In genomic region chr8:119632909-119633308, GRCm38 (mm10) we compare ENCODE assay signal across 26 mouse cellular contexts. TPM values are rescaled to one million over a fixed set of nuclear protein-coding genes. Genes with fewer than 3 reads are reported as not detected.
DNase-seq lines count a peak whose midpoint lies in the region; ATAC-seq and TF ChIP-seq lines count a peak whose summit lies in the region.
"Had no signal": no experiment of that assay in that cellular context is flagged by ENCODE, and none has a peak within 500 bp of the region (broad histone marks: within the 10 kb centered on the region; RNA-seq: fewer than 3 reads in every experiment).

No protein-coding gene starts in this region.

- ATAC-seq in heart, embryonic 11.5 days (replicated peaks; ENCODE audit: insufficient number of reproducible peaks, low FRiP score, low TSS enrichment): no peak
- no peak for ATAC-seq in intestine, embryonic 15.5 days
- no peak for ATAC-seq in intestine, embryonic 16.5 days
- no peak for ATAC-seq in embryonic facial prominence, embryonic 11.5 days (replicated peaks; ENCODE audit: insufficient number of reproducible peaks, low FRiP score, low TSS enrichment, low read depth)

- H3K27ac ChIP-seq in heart, embryonic 11.5 days (ENCODE audit: low read depth, low read length): no peak overlapping the region
- H3K27ac ChIP-seq in intestine, embryonic 15.5 days: no peak overlapping the region
- H3K27ac ChIP-seq in intestine, embryonic 16.5 days (ENCODE audit: low read length): no peak overlapping the region
- no peak overlapping the region for H3K27ac ChIP-seq in ES-Bruce4 (ENCODE audit: insufficient read depth, low read length)
- no peak overlapping the region for H3K27ac ChIP-seq in embryonic facial prominence, embryonic 11.5 days (replicated peaks; ENCODE audit: low read depth, low read length)
- H3K27ac ChIP-seq: heart, adult 2 months; hindbrain, embryonic 15.5 days; left cerebral cortex, adult 2 months; limb, embryonic 13.5 days; liver, embryonic 13.5 days; neural tube, embryonic 15.5 days had no signal

- TF ChIP-seq EP300 in ES-Bruce4 (IDR thresholded peaks at IDR 0.05; ENCODE audit: insufficient read depth, low read depth, low read length): no peak

- intact Hi-C loops in heart, postnatal 14 days (cut with DNase I): no loop called here
- intact Hi-C loops in left cerebral cortex, postnatal 10 days (cut with DNase I): no loop called here

- H3K4me3 ChIP-seq in heart, embryonic 11.5 days (ENCODE audit: low read depth, low read length): peak overlapping the region; percentile 4; the same call in 1 of the 2 replicates
- H3K4me3 ChIP-seq in intestine, embryonic 15.5 days (replicated peaks): no peak overlapping the region
- H3K4me3 ChIP-seq in intestine, embryonic 16.5 days (ENCODE audit: low read length): no peak overlapping the region
- H3K4me3 ChIP-seq in ES-Bruce4 (ENCODE audit: low read depth, low read length): peak overlapping the region; percentile 22
- H3K4me3 ChIP-seq in embryonic facial prominence, embryonic 11.5 days (ENCODE audit: low read depth, low read length): no peak overlapping the region
- H3K4me3 ChIP-seq: heart, adult 2 months; hindbrain, embryonic 15.5 days; left cerebral cortex, adult 2 months; limb, embryonic 13.5 days; liver, embryonic 13.5 days; neural tube, embryonic 15.5 days had no signal

- TF ChIP-seq CTCF in ES-Bruce4 (IDR thresholded peaks at IDR 0.05; ENCODE audit: low read depth, low read length): no peak

- no peak overlapping the region for H3K9ac ChIP-seq in heart, embryonic 11.5 days (ENCODE audit: low read depth, low read length)
- no peak overlapping the region for H3K9ac ChIP-seq in intestine, embryonic 15.5 days
- no peak overlapping the region for H3K9ac ChIP-seq in intestine, embryonic 16.5 days (ENCODE audit: low read depth, low read length)
- peak overlapping the region; percentile 22 for H3K9ac ChIP-seq in ES-Bruce4 (ENCODE audit: low read depth, poor library complexity, severe bottlenecking)
- peak overlapping the region; percentile 13; the same call in 1 of the 2 replicates for H3K9ac ChIP-seq in embryonic facial prominence, embryonic 11.5 days (replicated peaks; ENCODE audit: low read length)
- H3K9ac ChIP-seq: hindbrain, embryonic 15.5 days; limb, embryonic 13.5 days; liver, embryonic 13.5 days; lung, embryonic 14.5 days; neural tube, embryonic 15.5 days had no signal

- peak overlapping the region; percentile 22; the same call in 1 of the 2 replicates for H3K4me2 ChIP-seq in heart, embryonic 11.5 days
- H3K4me2 ChIP-seq in intestine, embryonic 15.5 days (replicated peaks): 0 out of 2 replicates have a peak overlapping the region, but pooled peaks have one; percentile 5
- no peak overlapping the region for H3K4me2 ChIP-seq in intestine, embryonic 16.5 days (ENCODE audit: low read depth, low read length)
- H3K4me2 ChIP-seq in embryonic facial prominence, embryonic 11.5 days (ENCODE audit: low read depth, low read length): peak overlapping the region; percentile 4; the same call in 1 of the 2 replicates
- H3K4me2 ChIP-seq: hindbrain, embryonic 15.5 days; limb, embryonic 13.5 days; liver, embryonic 13.5 days; lung, embryonic 14.5 days; neural tube, embryonic 15.5 days had no signal

- WGBS in heart, embryonic 11.5 days (ENCODE audit: insufficient replicate concordance): 38% methylated on average over 29 of the region's 29 CpGs
- 58% methylated on average over 29 of the region's 29 CpGs for WGBS in intestine, embryonic 15.5 days
- 50% methylated on average over 29 of the region's 29 CpGs for WGBS in intestine, embryonic 16.5 days
- WGBS in embryonic facial prominence, embryonic 11.5 days: 52% methylated on average over 29 of the region's 29 CpGs

- no peak for TF ChIP-seq POLR2A in ES-Bruce4 (IDR thresholded peaks at IDR 0.05; ENCODE audit: insufficient read depth, low read length)

- H3K9me3 ChIP-seq in heart, embryonic 11.5 days (replicated peaks; ENCODE audit: control insufficient read depth, low read length): no peaks in the 10 kb centered on the region
- no peaks in the 10 kb centered on the region for H3K9me3 ChIP-seq in intestine, embryonic 15.5 days
- H3K9me3 ChIP-seq in intestine, embryonic 16.5 days (ENCODE audit: control insufficient read depth, low read length): no peaks in the 10 kb centered on the region
- H3K9me3 ChIP-seq in ES-Bruce4 (replicated peaks; ENCODE audit: control insufficient read depth, insufficient read depth, low read length, poor library complexity, severe bottlenecking): no peaks in the 10 kb centered on the region
- no peaks in the 10 kb centered on the region for H3K9me3 ChIP-seq in embryonic facial prominence, embryonic 11.5 days (replicated peaks; ENCODE audit: control insufficient read depth, low read length)
- H3K9me3 ChIP-seq: hindbrain, embryonic 15.5 days; limb, embryonic 13.5 days; liver, embryonic 13.5 days; neural tube, embryonic 15.5 days had no signal

- H3K4me1 ChIP-seq in heart, embryonic 11.5 days (ENCODE audit: control insufficient read depth, insufficient read depth, low read length): peaks cover 5% of the 10 kb centered on the region; the same call in 1 of the 2 replicates
- H3K4me1 ChIP-seq in intestine, embryonic 15.5 days (replicated peaks): peaks cover 24% of the 10 kb centered on the region
- H3K4me1 ChIP-seq in intestine, embryonic 16.5 days (ENCODE audit: control insufficient read depth, insufficient read depth, low read length): peaks cover 14% of the 10 kb centered on the region
- H3K4me1 ChIP-seq in ES-Bruce4 (ENCODE audit: control insufficient read depth, insufficient read depth, low read length): peaks cover under 1% of the 10 kb centered on the region
- peaks cover 4% of the 10 kb centered on the region for H3K4me1 ChIP-seq in embryonic facial prominence, embryonic 11.5 days (ENCODE audit: control insufficient read depth, insufficient read depth, low read length)

- no peaks in the 10 kb centered on the region for H3K36me3 ChIP-seq in heart, embryonic 11.5 days (ENCODE audit: control insufficient read depth, insufficient read depth, low read length)
- H3K36me3 ChIP-seq in intestine, embryonic 15.5 days: no peaks in the 10 kb centered on the region
- H3K36me3 ChIP-seq in intestine, embryonic 16.5 days (ENCODE audit: control insufficient read depth, insufficient read depth, low read length): no peaks in the 10 kb centered on the region
- no peaks in the 10 kb centered on the region for H3K36me3 ChIP-seq in ES-Bruce4 (ENCODE audit: control insufficient read depth, insufficient read depth, low read length, poor library complexity, severe bottlenecking)
- no peaks in the 10 kb centered on the region for H3K36me3 ChIP-seq in embryonic facial prominence, embryonic 11.5 days (replicated peaks; ENCODE audit: control insufficient read depth, insufficient read depth, low read depth, low read length)
- H3K36me3 ChIP-seq: hindbrain, embryonic 15.5 days; limb, embryonic 13.5 days; liver, embryonic 13.5 days; neural tube, embryonic 15.5 days had no signal

- peaks cover 43% of the 10 kb centered on the region for H3K27me3 ChIP-seq in heart, embryonic 11.5 days (ENCODE audit: control insufficient read depth, insufficient read depth, low read length)
- peaks cover 9% of the 10 kb centered on the region for H3K27me3 ChIP-seq in intestine, embryonic 15.5 days (replicated peaks)
- H3K27me3 ChIP-seq in intestine, embryonic 16.5 days (replicated peaks; ENCODE audit: control insufficient read depth, insufficient read depth, low read length): peaks cover 8% of the 10 kb centered on the region; the same call in 1 of the 2 replicates
- H3K27me3 ChIP-seq in ES-Bruce4 (ENCODE audit: control insufficient read depth, insufficient read depth, low read length, poor library complexity, severe bottlenecking): no peaks in the 10 kb centered on the region; the same call in none of the 2 replicates
- peaks cover 9% of the 10 kb centered on the region for H3K27me3 ChIP-seq in embryonic facial prominence, embryonic 11.5 days (ENCODE audit: control insufficient read depth, insufficient read depth, low read length)

- DNase-seq in heart, postnatal 14 days: no peak
- DNase-seq in embryonic facial prominence, embryonic 11.5 days (ENCODE audit: low spot score): no peak
- DNase-seq in cerebellum, adult 9-10 months: no peak
- DNase-seq in left cerebral cortex, postnatal 10 days (ENCODE audit: extremely low spot score in 1 of 2, low spot score in 2 of 2): no peak
- DNase-seq: adrenal gland, postnatal 10 days; B cell, adult 2 months; cerebellum, adult 9-11 months; gastrocnemius, postnatal 10 days; heart, adult 2 months; kidney, adult 18-20 months; kidney, postnatal 10 days; liver, embryonic 13.5 days; lung, embryonic 14.5 days; lung, postnatal 36 days; thymus, postnatal 4 days had no signal

RNA-seq across cellular contexts. Expression of gene Kcng4, which starts 2.6 kb away (rescaled TPM):
- not detected in 2 replicates for polyA plus RNA-seq in heart, embryonic 11.5 days (2014; fragmentation: Nextera tagmentation; extraction: Ambion mirVana)
- under 1 TPM; 0.10 to 0.33 TPM for total RNA-seq in heart, postnatal 14 days (2021)
- polyA plus RNA-seq in intestine, embryonic 15.5 days (2015; fragmentation: Nextera tagmentation; extraction: Ambion mirVana): 0.04 and 0.13 TPM in 2 replicates
- polyA plus RNA-seq in intestine, embryonic 16.5 days (2015; fragmentation: Nextera tagmentation; extraction: Ambion mirVana): 0.23 TPM in 2 replicates
- not detected in 2 replicates for polyA plus RNA-seq in ES-Bruce4 (2011; ENCODE audit: insufficient read depth, insufficient read length, low read depth, missing spikeins)
- polyA plus RNA-seq in embryonic facial prominence, embryonic 11.5 days (2014; fragmentation: Nextera tagmentation; extraction: Ambion mirVana): 0.15 TPM in 1 of 2 replicates, not detected in the other
- under 1 TPM; 0.55 to 0.60 TPM for total RNA-seq in left cerebral cortex, postnatal 10 days (2021)
- total RNA-seq: megakaryocyte-erythroid progenitor cell, adult 5-6 weeks had no signal
- polyA plus RNA-seq: limb, embryonic 13.5 days; liver, embryonic 13.5 days; lung, embryonic 14.5 days had no signal

RNA-seq across cellular contexts. Expression of gene Adad2, which starts 20.4 kb away (rescaled TPM):
- polyA plus RNA-seq in heart, embryonic 11.5 days (2014; fragmentation: Nextera tagmentation; extraction: Ambion mirVana): not detected in 2 replicates
- total RNA-seq in heart, postnatal 14 days (2021): not detected
- polyA plus RNA-seq in intestine, embryonic 15.5 days (2015; fragmentation: Nextera tagmentation; extraction: Ambion mirVana): not detected in 2 replicates
- 0.09 TPM in 1 of 2 replicates, not detected in the other for polyA plus RNA-seq in intestine, embryonic 16.5 days (2015; fragmentation: Nextera tagmentation; extraction: Ambion mirVana)
- 1.7 and 2.0 TPM in 2 replicates for polyA plus RNA-seq in ES-Bruce4 (2011; ENCODE audit: insufficient read depth, insufficient read length, low read depth, missing spikeins)
- 0.17 TPM in 1 of 2 replicates, not detected in the other for polyA plus RNA-seq in embryonic facial prominence, embryonic 11.5 days (2014; fragmentation: Nextera tagmentation; extraction: Ambion mirVana)
- not detected for total RNA-seq in left cerebral cortex, postnatal 10 days (2021)
- total RNA-seq: adrenal gland, postnatal 10 days; gastrocnemius, postnatal 10 days; heart, adult 2 months; megakaryocyte-erythroid progenitor cell, adult 5-6 weeks had no signal
- polyA plus RNA-seq: forebrain, embryonic 11.5 days; frontal cortex, adult 2 months; heart, adult 2 months; liver, embryonic 13.5 days; lung, embryonic 14.5 days had no signal

RNA-seq across cellular contexts. Expression of gene Taf1c, which starts 27.9 kb away (rescaled TPM):
- polyA plus RNA-seq in heart, embryonic 11.5 days (2014; fragmentation: Nextera tagmentation; extraction: Ambion mirVana): 7.1 and 8.0 TPM in 2 replicates
- 1 to 10 TPM; 4.0 to 4.2 TPM for total RNA-seq in heart, postnatal 14 days (2021)
- 10.0 and 11.7 TPM in 2 replicates for polyA plus RNA-seq in intestine, embryonic 15.5 days (2015; fragmentation: Nextera tagmentation; extraction: Ambion mirVana)
- 11.6 and 11.9 TPM in 2 replicates for polyA plus RNA-seq in intestine, embryonic 16.5 days (2015; fragmentation: Nextera tagmentation; extraction: Ambion mirVana)
- polyA plus RNA-seq in ES-Bruce4 (2011; ENCODE audit: insufficient read depth, insufficient read length, low read depth, missing spikeins): 7.3 and 7.5 TPM in 2 replicates
- 10.3 and 11.0 TPM in 2 replicates for polyA plus RNA-seq in embryonic facial prominence, embryonic 11.5 days (2014; fragmentation: Nextera tagmentation; extraction: Ambion mirVana)
- 10 to 100 TPM; 11.2 to 12.5 TPM for total RNA-seq in left cerebral cortex, postnatal 10 days (2021)

RNA-seq across cellular contexts. Expression of gene Wfdc1, which starts 33.3 kb away (rescaled TPM):
- 2.1 and 2.3 TPM in 2 replicates for polyA plus RNA-seq in heart, embryonic 11.5 days (2014; fragmentation: Nextera tagmentation; extraction: Ambion mirVana)
- 10 to 100 TPM; 48.2 to 51.1 TPM for total RNA-seq in heart, postnatal 14 days (2021)
- 4.5 and 4.6 TPM in 2 replicates for polyA plus RNA-seq in intestine, embryonic 15.5 days (2015; fragmentation: Nextera tagmentation; extraction: Ambion mirVana)
- polyA plus RNA-seq in intestine, embryonic 16.5 days (2015; fragmentation: Nextera tagmentation; extraction: Ambion mirVana): 4.6 and 5.4 TPM in 2 replicates
- polyA plus RNA-seq in ES-Bruce4 (2011; ENCODE audit: insufficient read depth, insufficient read length, low read depth, missing spikeins): not detected in 2 replicates
- 5.7 and 14.3 TPM in 2 replicates for polyA plus RNA-seq in embryonic facial prominence, embryonic 11.5 days (2014; fragmentation: Nextera tagmentation; extraction: Ambion mirVana)
- total RNA-seq in left cerebral cortex, postnatal 10 days (2021): 1 to 10 TPM; 4.5 to 5.7 TPM
- total RNA-seq: megakaryocyte-erythroid progenitor cell, adult 5-6 weeks had no signal

RNA-seq across cellular contexts. Expression of gene Dnaaf1, which starts 57.9 kb away (rescaled TPM):
- polyA plus RNA-seq in heart, embryonic 11.5 days (2014; fragmentation: Nextera tagmentation; extraction: Ambion mirVana): 0.26 and 0.38 TPM in 2 replicates
- under 1 TPM in 1 of 2 experiments, not detected in 1; 0.12 TPM for total RNA-seq in heart, postnatal 14 days (2021)
- 1.4 and 2.1 TPM in 2 replicates for polyA plus RNA-seq in intestine, embryonic 15.5 days (2015; fragmentation: Nextera tagmentation; extraction: Ambion mirVana)
- 2.6 and 3.5 TPM in 2 replicates for polyA plus RNA-seq in intestine, embryonic 16.5 days (2015; fragmentation: Nextera tagmentation; extraction: Ambion mirVana)
- 0.28 TPM in 1 of 2 replicates, not detected in the other for polyA plus RNA-seq in ES-Bruce4 (2011; ENCODE audit: insufficient read depth, insufficient read length, low read depth, missing spikeins)
- 0.13 TPM in 1 of 2 replicates, not detected in the other for polyA plus RNA-seq in embryonic facial prominence, embryonic 11.5 days (2014; fragmentation: Nextera tagmentation; extraction: Ambion mirVana)
- not detected for total RNA-seq in left cerebral cortex, postnatal 10 days (2021)
- total RNA-seq: adrenal gland, postnatal 10 days; gastrocnemius, postnatal 10 days; heart, adult 2 months had no signal
- polyA plus RNA-seq: forebrain, embryonic 11.5 days; lung, embryonic 14.5 days had no signal

Comparison
In these comparisons a context has a peak if more than half of its experiments do, and no peak if none do; other contexts are left out.
1. H3K4me3 ChIP-seq: peak in heart, embryonic 11.5 days (single experiment) and ES-Bruce4 (single experiment); none in intestine, embryonic 15.5 days (single experiment), intestine, embryonic 16.5 days (single experiment) and embryonic facial prominence, embryonic 11.5 days (single experiment).
2. H3K9ac ChIP-seq: peak in ES-Bruce4 (single experiment) and embryonic facial prominence, embryonic 11.5 days (single experiment); none in heart, embryonic 11.5 days (single experiment), intestine, embryonic 15.5 days (single experiment) and intestine, embryonic 16.5 days (single experiment).